Mouse (Mus musculus) splenic B cell, adult 2 months (primary cell): ENCODE data around the gene Xlr4c.
"Not testable (repeated sequence)": the region's sequence is repeated elsewhere in the genome, so short reads cannot be mapped to it uniquely, and the experiment has no call there.

Experiments
- DNase-seq: peaks from one replicate; pipeline ENCODE4 v3.0.0-alpha.2; 2011; ENCODE audit warnings: low read depth, low spot score
- H3K27me3 ChIP-seq: 2 replicates; pipeline ENCODE4 v1.6.1; 2012; ENCODE audit warnings: mild to moderate bottlenecking, low read length, moderate library complexity, mixed read lengths; ENCODE audit not compliant: control insufficient read depth, poor library complexity, insufficient read depth, severe bottlenecking
- H3K36me3 ChIP-seq: 2 replicates; pipeline ENCODE4 v1.6.1; 2012; ENCODE audit warnings: mild to moderate bottlenecking, low read length, moderate library complexity, mixed read lengths; ENCODE audit not compliant: control insufficient read depth, poor library complexity, insufficient read depth, severe bottlenecking

Xlr4c gene

DNA sequence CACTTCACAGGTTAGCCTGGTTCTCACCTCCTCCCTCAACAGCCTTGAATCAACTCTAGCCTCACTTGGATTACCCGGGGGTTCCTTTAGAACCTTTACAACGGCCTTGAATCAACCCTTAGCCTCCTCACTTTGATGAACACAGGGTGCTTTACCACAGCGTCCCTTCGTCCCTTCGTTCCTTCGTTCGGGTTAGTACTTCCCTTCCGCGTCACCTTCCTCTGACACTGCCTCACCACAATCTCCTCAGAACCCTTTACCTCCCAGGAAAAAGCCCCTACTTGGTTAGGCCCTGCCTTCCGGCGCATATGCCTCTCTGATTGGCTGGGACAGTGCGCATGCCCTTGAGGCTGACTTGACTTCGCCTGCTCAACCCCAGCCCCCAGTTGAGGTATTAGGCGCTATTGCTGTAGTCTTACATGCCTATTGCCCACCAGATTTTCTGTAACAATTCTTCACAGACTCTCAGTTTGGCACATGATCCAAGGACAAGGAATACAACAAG lies at the start of gene Xlr4c:
Gene Xlr4c, minus strand, starts transcription at position 310 of the 505 bp plus-strand sequence.
- H3K36me3 ChIP-seq, DNase-seq, H3K27me3 ChIP-seq: not testable (repeated sequence)

GRCm38 (mm10) chrX:73265270-73265669 lies 22.3 kb upstream of the Xlr4c start, which contains the start of gene Xlr3c:
Gene Xlr3c (minus strand): TSS chrX:73265390.
- H3K27me3 ChIP-seq, DNase-seq, H3K36me3 ChIP-seq: not testable (repeated sequence)

GRCm38 (mm10) chrX:73262428-73262827 lies 19.5 kb upstream of the Xlr4c start:
- not testable (repeated sequence) for H3K27me3 ChIP-seq, DNase-seq

GRCm38 (mm10) chrX:73229288-73229687 lies 13.6 kb downstream of the Xlr4c start:
- no peaks in the 10 kb centered on the region for H3K27me3 ChIP-seq
- no peak for DNase-seq
- no peaks in the 10 kb centered on the region for H3K36me3 ChIP-seq

More at GRCm38 (mm10) chrX:73262428-73262827, 19.5 kb upstream of the Xlr4c start:
- not testable (repeated sequence) for H3K36me3 ChIP-seq

GRCm38 (mm10) chrX:73228606-73229214 lies 14.2 kb downstream of the Xlr4c start:
- DNase-seq, result peak; percentile 64
- no peaks in the 10 kb centered on the region for H3K27me3 ChIP-seq
- no peaks in the 10 kb centered on the region for H3K36me3 ChIP-seq

GRCm38 (mm10) chrX:73227914-73228605 lies 14.9 kb downstream of the Xlr4c start, which contains the start of gene F8a:
Gene F8a (plus strand): TSS chrX:73228291.
- peak; percentile 88 for DNase-seq
- no peaks in the 10 kb centered on the region for H3K27me3 ChIP-seq
- H3K36me3 ChIP-seq, result no peaks in the 10 kb centered on the region

- H3K27me3 ChIP-seq, result no peaks in the 10 kb centered on the region
- no peak for DNase-seq
- no peaks in the 10 kb centered on the region for H3K36me3 ChIP-seq
Measured at GRCm38 (mm10) chrX:73225365-73225764, 17.6 kb downstream of the Xlr4c start.

DNA sequence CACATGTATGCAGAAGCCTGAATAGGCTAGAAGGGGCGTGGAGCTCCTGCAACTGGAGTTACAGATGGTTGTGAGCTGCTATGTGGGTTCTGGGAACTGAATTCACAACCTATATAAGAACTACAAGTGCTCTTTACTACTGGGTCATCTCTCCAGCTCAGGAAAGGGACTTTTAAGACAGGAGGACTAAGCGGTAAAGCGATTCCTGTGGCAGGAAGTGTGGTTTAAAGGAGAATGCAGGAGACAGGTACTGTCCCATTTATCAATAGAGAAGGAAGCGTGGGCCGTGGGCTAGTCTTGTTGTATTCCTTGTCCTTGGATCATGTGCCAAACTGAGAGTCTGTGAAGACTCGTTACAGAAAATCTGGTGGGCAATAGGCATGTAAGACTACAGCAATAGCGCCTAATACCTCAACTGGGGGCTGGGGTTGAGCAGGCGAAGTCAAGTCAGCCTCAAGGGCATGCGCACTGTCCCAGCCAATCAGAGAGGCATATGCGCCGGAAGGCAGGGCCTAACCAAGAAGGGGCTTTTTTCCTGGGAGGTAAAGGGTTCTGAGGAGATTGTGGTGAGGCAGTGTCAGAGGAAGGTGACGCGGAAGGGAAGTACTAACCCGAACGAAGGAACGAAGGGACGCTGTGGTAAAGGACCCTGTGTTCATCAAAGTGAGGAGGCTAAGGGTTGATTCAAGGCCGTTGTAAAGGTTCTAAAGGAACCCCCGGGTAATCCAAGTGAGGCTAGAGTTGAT lies 28.9 kb downstream of the Xlr4c start, which contains the start of gene Xlr4b:
Gene Xlr4b, plus strand, starts transcription at position 515 of the 746 bp plus-strand sequence.
- not testable (repeated sequence) for H3K36me3 ChIP-seq, H3K27me3 ChIP-seq, DNase-seq

- H3K36me3 ChIP-seq, H3K27me3 ChIP-seq: not testable (repeated sequence)
- DNase-seq, result peak; percentile 18
Measured at GRCm38 (mm10) chrX:73191934-73192333, 51.0 kb downstream of the Xlr4c start, which contains the start of gene Xlr3b. Gene Xlr3b (plus strand): TSS chrX:73192207.
